Mouse (Mus musculus) kidney, adult 2 months (tissue): ENCODE results near the gene Serpina16. TPM values are rescaled to one million over a fixed set of nuclear protein-coding genes. Genes with fewer than 3 reads are reported as not detected.
"Not testable (repeated sequence)": the region's sequence is repeated elsewhere in the genome, so short reads cannot be mapped to it uniquely, and the experiment has no call there.

Experiments used
- DNase-seq: peaks from one replicate; pipeline ENCODE4 v3.0.0; 2021
- H3K27ac ChIP-seq: fragments of 200-500 bp; 2 replicates; pipeline ENCODE4 v1.5.1; 2012; ENCODE audit warnings: low read depth, low read length, control low read depth, inconsistent platforms; ENCODE audit not compliant: insufficient read depth
- H3K27me3 ChIP-seq: fragments of 200-500 bp; replicated peaks from 2 replicates; pipeline ENCODE4 v1.6.1; 2012; ENCODE audit warnings: mild to moderate bottlenecking, moderate library complexity, low read length, inconsistent platforms; ENCODE audit not compliant: control insufficient read depth, insufficient read depth
- H3K36me3 ChIP-seq: fragments of 200-500 bp; 2 replicates; pipeline ENCODE4 v1.6.1; 2012; ENCODE audit warnings: mild to moderate bottlenecking, moderate library complexity, low read length, inconsistent platforms; ENCODE audit not compliant: control insufficient read depth, insufficient read depth
- H3K4me1 ChIP-seq: fragments of 200-500 bp; 2 replicates; pipeline ENCODE4 v1.6.1; 2011; ENCODE audit warnings: low read length; ENCODE audit not compliant: control insufficient read depth, insufficient read depth
- H3K4me3 ChIP-seq: fragments of 200-500 bp; 2 replicates; pipeline ENCODE4 v1.5.1; 2011; ENCODE audit warnings: mild to moderate bottlenecking, low read depth, low read length, control low read depth; ENCODE audit not compliant: insufficient read depth
- CTCF ChIP-seq: fragments of 200-500 bp; conservative IDR thresholded peaks from 2 replicates; pipeline ENCODE4 v1.5.1; 2011; ENCODE audit warnings: low read depth, mild to moderate bottlenecking, control low read depth, low read length, moderate library complexity, mixed read lengths; ENCODE audit not compliant: insufficient read depth, insufficient read length
- POLR2A ChIP-seq: fragments of 200-500 bp; IDR thresholded peaks from one replicate; pipeline ENCODE4 v1.6.1; 2011; ENCODE audit warnings: low read depth, low read length, control low read depth
- WGBS: fragments of 180-500 bp; shearing (Covaris S2); methylation state at CpG from one replicate; pipeline ENCODE4 v1.1.7; 2018; 5-methylcytosine and 5-hydroxymethylcytosine counted together
- polyA plus RNA-seq: library from polyadenylated mRNA; depleted of rRNA; stranded (reverse); fragments of >200 nt; gene quantifications from 2 replicates; pipeline ENCODE4 v1.2.3, GENCODE M21; 2012

Gene Serpina16
- polyA plus RNA-seq, 1 experiment: not detected

DNA sequence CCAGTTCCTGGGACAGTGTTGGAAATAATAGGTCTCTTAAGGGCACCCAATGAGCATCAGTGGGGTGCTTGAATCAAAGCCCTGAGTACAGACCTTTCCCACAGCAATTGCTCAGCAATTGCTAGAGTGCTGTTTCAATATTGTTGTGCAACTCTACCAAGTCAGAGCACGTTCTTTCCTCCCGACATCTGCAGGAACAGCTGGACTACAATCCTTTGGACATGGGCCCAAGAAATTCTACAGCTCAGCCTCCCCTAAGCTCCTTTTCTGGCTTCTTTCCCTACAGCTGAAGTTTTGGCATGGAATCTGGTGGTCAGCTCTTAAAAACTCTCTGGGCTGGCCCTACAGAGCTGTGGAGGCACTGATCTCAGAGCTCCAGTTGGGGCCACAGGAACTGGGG lies 2.8 kb downstream of the Serpina16 start:
- H3K4me3 ChIP-seq: no peak overlapping the region
- no peaks in the 10 kb centered on the region for H3K27me3 ChIP-seq
- no peak overlapping the region for H3K27ac ChIP-seq
- no peak for DNase-seq
- no peaks in the 10 kb centered on the region for H3K36me3 ChIP-seq
- 55% methylated on average over 2 of the region's 2 CpGs for WGBS
- no peak for TF ChIP-seq POLR2A
- no peak for TF ChIP-seq CTCF
- no peaks in the 10 kb centered on the region for H3K4me1 ChIP-seq

DNA sequence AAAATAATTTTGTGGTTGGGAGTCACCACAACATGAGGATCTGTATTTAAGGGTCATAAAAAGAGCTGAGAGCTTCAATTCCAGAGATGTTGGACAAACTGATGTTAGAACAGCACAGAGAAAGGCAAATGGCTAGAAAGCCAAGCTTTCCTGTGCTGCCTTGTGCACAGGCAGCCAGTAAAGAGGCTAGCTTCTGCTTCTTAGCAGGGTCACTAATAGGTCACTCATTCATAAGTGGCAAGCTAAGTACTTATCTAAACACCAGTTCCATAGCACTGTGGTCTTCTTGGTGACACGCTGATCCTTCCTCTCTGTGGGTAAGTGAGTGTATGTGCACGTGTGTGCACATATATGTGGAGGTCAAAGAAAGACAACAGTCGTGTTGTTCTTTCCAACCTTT lies 4.5 kb downstream of the Serpina16 start:
- Histone ChIP-seq H3K27ac (no peak overlapping the region), H3K4me3 (no peak overlapping the region), H3K27me3 (no peaks in the 10 kb centered on the region), H3K36me3 (no peaks in the 10 kb centered on the region), H3K4me1 (no peaks in the 10 kb centered on the region)
- WGBS: 83% methylated on average over 3 of the region's 3 CpGs
- DNase-seq: no peak
- TF ChIP-seq CTCF (no peak), POLR2A (no peak)

DNA sequence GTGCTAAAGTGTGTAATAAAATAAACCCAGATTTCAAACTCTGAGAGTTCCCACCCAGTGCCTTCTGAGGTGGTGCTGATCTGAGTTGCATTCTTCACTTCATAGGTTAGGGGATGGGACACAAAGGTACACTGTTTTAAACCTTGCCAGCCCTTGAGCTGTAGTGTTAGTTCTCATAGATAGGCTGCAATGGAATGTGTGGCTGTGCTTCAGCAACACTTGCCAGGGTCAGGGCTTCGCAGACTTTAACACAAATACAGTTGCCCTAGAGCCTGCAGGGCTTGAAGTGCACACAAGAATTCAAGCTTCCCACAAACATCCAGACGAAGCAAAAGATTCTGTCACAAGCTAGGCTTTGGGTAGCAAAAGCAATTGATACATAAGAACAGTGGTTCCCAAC lies 5.0 kb downstream of the Serpina16 start:
- TF ChIP-seq POLR2A: no peak
- Histone ChIP-seq H3K36me3 (no peaks in the 10 kb centered on the region), H3K4me1 (no peaks in the 10 kb centered on the region), H3K4me3 (no peak overlapping the region), H3K27me3 (no peaks in the 10 kb centered on the region), H3K27ac (no peak overlapping the region)
- no peak for DNase-seq
- 56% methylated on average over 2 of the region's 2 CpGs for WGBS

DNA sequence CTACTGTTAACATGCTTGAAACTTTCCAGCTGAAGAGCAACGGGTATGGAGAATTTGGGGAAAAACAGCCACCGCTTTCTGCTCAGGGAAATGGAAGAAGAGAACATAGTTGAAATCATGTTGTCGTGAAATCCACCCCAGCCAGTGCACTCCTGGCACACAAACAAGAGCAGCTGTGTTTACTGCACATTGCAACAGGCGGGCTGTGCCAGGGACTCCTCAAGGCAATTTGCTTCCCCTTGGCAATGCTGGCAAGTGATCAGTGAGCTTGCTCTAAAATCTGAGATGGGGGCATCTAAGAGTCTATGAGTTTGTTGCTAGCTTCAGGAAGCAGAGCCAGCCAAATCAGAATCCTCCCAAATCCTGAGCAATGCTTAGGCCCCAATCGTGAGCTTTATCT lies 5.6 kb downstream of the Serpina16 start:
- no peak overlapping the region for H3K4me3 ChIP-seq
- H3K36me3 ChIP-seq: no peaks in the 10 kb centered on the region
- TF ChIP-seq CTCF (no peak), POLR2A (no peak)
- DNase-seq: no peak
- 89% methylated on average over 5 of the region's 5 CpGs for WGBS
- H3K4me1 ChIP-seq: no peaks in the 10 kb centered on the region
- no peak overlapping the region for H3K27ac ChIP-seq
- no peaks in the 10 kb centered on the region for H3K27me3 ChIP-seq

DNA sequence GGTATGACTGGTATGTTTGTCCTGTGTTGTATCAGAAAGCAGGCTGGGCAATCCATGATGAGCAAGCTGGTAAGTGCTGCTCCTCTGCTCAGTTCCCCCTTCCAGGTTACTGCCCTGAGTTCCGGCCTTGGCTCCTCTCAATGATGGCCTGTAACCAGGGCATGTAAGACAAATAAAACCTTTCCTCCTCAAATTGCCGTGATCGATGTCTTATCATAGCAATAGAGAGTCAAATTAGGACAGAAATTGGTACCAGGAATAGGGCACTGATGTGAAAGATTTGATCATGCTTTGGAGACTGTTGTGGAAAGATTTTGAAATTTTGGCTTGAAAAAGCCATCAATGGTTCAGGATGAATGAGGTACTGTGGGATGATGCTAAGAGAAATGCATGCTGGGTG lies 10.7 kb downstream of the Serpina16 start:
- Histone ChIP-seq H3K4me1 (no peaks in the 10 kb centered on the region), H3K4me3 (no peak overlapping the region), H3K27me3 (no peaks in the 10 kb centered on the region), H3K36me3 (no peaks in the 10 kb centered on the region), H3K27ac (no peak overlapping the region)
- TF ChIP-seq CTCF: no peak
- no peak for TF ChIP-seq POLR2A
- no peak for DNase-seq
- 91% methylated on average over 3 of the region's 3 CpGs for WGBS

DNA sequence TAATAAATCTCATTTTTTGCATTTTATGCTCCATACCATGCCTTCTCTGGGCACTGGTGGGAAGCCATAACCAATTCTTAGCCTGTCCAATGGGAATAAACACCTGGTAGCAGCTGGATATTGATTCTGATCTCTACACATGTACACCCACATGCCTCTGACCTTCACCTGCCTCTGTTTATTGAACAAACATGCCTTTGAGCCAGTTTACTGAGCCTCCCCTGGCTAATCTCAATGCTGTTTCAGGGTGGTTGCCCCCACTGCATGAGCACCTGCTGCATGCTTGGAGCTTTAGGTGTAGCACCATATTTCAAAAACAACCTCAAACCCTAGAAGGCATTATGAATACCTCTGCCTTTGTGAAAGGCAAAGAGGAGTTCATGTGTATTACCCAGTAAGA lies 13.9 kb downstream of the Serpina16 start:
- not testable (repeated sequence) for H3K27ac ChIP-seq, H3K27me3 ChIP-seq, H3K36me3 ChIP-seq, H3K4me3 ChIP-seq, H3K4me1 ChIP-seq, DNase-seq

DNA sequence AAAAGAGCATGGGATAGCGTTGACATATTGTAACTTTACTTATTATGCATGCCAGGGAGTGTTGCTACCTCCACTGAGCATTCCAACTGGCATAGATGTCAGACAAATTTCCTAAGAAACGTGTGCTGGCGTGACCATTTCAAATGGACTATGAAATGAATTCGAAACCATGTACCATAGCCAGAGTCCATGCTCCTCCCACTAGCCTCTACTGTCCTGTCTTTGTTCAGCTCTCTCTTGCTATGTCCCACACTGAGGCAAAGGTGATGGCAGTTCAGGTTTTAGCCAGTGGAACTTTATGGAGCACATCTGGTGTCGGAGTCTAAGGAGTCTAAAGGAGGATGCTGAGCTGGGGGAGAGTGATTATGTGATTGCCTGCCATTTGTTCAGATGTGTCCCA lies 15.9 kb downstream of the Serpina16 start:
- Histone ChIP-seq H3K36me3 (no peaks in the 10 kb centered on the region), H3K4me1 (no peaks in the 10 kb centered on the region), H3K27me3 (no peaks in the 10 kb centered on the region), H3K27ac (no peak overlapping the region), H3K4me3 (no peak overlapping the region)
- WGBS: 57% methylated on average over 5 of the region's 5 CpGs
- TF ChIP-seq CTCF (no peak), POLR2A (no peak)
- DNase-seq: peak; percentile 27

DNA sequence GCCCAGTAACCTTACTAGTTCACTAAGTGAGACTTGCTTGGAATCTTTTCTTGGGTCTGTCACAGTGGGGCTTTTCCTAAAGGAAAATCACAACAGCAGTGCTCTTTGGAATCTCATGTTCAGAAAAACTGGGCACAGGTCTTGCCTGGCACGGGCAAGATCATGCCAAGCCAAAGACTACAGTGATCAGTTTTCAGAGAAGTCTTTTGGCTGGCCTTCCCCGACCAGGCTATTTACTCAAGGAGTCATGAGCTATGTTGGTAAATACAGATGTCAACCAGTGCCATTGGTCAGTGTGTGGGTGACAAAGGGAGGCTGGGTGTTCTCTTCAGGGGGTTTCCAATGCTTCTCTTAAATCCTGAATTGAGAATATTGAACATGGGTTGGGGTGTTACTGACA lies 16.8 kb downstream of the Serpina16 start:
- no peaks in the 10 kb centered on the region for H3K36me3 ChIP-seq
- TF ChIP-seq CTCF (no peak), POLR2A (no peak)
- DNase-seq: peak; percentile 28
- WGBS: 81% methylated on average over 2 of the region's 2 CpGs
- no peak overlapping the region for H3K27ac ChIP-seq
- H3K4me3 ChIP-seq: no peak overlapping the region
- no peaks in the 10 kb centered on the region for H3K27me3 ChIP-seq
- H3K4me1 ChIP-seq: no peaks in the 10 kb centered on the region
